23 mouse cellular contexts compared by ENCODE assay signal in genomic region chr5:74833887-74834286, GRCm38 (mm10).
"Had no signal": no experiment of that assay in that cellular context is flagged by ENCODE, and none has a peak within 500 bp of the region (broad histone marks: within the 10 kb centered on the region; RNA-seq: fewer than 3 reads in every experiment).

No protein-coding gene starts in this region.

- H3K9me3 ChIP-seq: heart, embryonic 13.5 days; heart, embryonic 15.5 days; hindbrain, embryonic 13.5 days; hindbrain, embryonic 15.5 days; limb, embryonic 13.5 days; limb, embryonic 15.5 days had no signal

- H3K27ac ChIP-seq: heart, adult 2 months; heart, embryonic 13.5 days; heart, embryonic 15.5 days; hindbrain, embryonic 13.5 days; hindbrain, embryonic 15.5 days; hindbrain, postnatal 0 days; limb, embryonic 13.5 days; limb, embryonic 15.5 days; liver, embryonic 14.5 days had no signal

- H3K9ac ChIP-seq: forebrain, postnatal 0 days; heart, embryonic 13.5 days; heart, embryonic 15.5 days; hindbrain, embryonic 13.5 days; hindbrain, embryonic 15.5 days; limb, embryonic 13.5 days; limb, embryonic 15.5 days; liver, embryonic 14.5 days had no signal

- DNase-seq: forebrain, postnatal 0 days; gastrocnemius, postnatal 14 days; gastrocnemius, postnatal 36 days; heart, adult 11 months; heart, adult 2 months; heart, postnatal 14 days; heart, postnatal 36 days; kidney, adult 11 months; kidney, postnatal 10 days; kidney, postnatal 36 days; layer of hippocampus, adult 9-11 months; layer of hippocampus, postnatal 36 days; left cerebral cortex, postnatal 4 days had no signal

- H3K27me3 ChIP-seq: heart, embryonic 15.5 days; hindbrain, embryonic 13.5 days; hindbrain, embryonic 15.5 days; limb, embryonic 13.5 days; limb, embryonic 15.5 days had no signal

- ATAC-seq: forebrain, postnatal 0 days; hindbrain, postnatal 0 days; intestine, embryonic 16.5 days had no signal

- H3K4me1 ChIP-seq: hindbrain, embryonic 15.5 days; limb, embryonic 15.5 days had no signal

- H3K4me2 ChIP-seq: heart, embryonic 11.5 days; heart, embryonic 13.5 days; heart, embryonic 15.5 days; hindbrain, embryonic 13.5 days; hindbrain, embryonic 15.5 days; limb, embryonic 13.5 days; limb, embryonic 15.5 days had no signal

- H3K36me3 ChIP-seq: heart, embryonic 13.5 days; heart, embryonic 15.5 days; hindbrain, embryonic 13.5 days; hindbrain, embryonic 15.5 days; limb, embryonic 13.5 days; limb, embryonic 15.5 days had no signal

- H3K4me3 ChIP-seq: heart, adult 2 months; heart, embryonic 13.5 days; heart, embryonic 15.5 days; hindbrain, embryonic 13.5 days; hindbrain, embryonic 15.5 days; limb, embryonic 13.5 days; limb, embryonic 15.5 days had no signal
